Mouse (Mus musculus) midbrain, embryonic 11.5 days (tissue): ENCODE data around the gene Ptprf. TPM values are rescaled to one million over a fixed set of nuclear protein-coding genes. Genes with fewer than 3 reads are reported as not detected.

ENCODE experiments used
- ATAC-seq: fragments of 200-750 bp; cut with Nextera tagmentation; 2 replicates; pipeline ENCODE4 v1.8.0; 2017; ENCODE audit warnings: moderate TSS enrichment, moderate library complexity; ENCODE audit not compliant: low FRiP score
- DNase-seq: peaks from one replicate; pipeline ENCODE4 v3.0.0; 2015; ENCODE audit warnings: low spot score; ENCODE audit errors: missing footprints
- H3K27ac ChIP-seq: fragments of 300-500 bp; sonication (generic); 2 replicates; pipeline ENCODE4 v1.5.1; 2014; ENCODE audit warnings: low read depth, low read length
- H3K27me3 ChIP-seq: fragments of 300-500 bp; sonication (generic); 2 replicates; pipeline ENCODE4 v1.6.1; 2014; ENCODE audit warnings: mild to moderate bottlenecking, low read length, moderate library complexity, mixed read lengths; ENCODE audit not compliant: control insufficient read depth, insufficient read depth
- H3K36me3 ChIP-seq: fragments of 300-500 bp; sonication (generic); 2 replicates; pipeline ENCODE4 v1.6.1; 2014; ENCODE audit warnings: mild to moderate bottlenecking, low read length, moderate library complexity, mixed read lengths; ENCODE audit not compliant: control insufficient read depth, insufficient read depth
- H3K4me1 ChIP-seq: fragments of 300-500 bp; sonication (generic); 2 replicates; pipeline ENCODE4 v1.6.1; 2014; ENCODE audit warnings: low read length; ENCODE audit not compliant: control insufficient read depth, insufficient read depth
- H3K4me2 ChIP-seq: fragments of 300-500 bp; sonication (generic); 2 replicates; pipeline ENCODE4 v1.6.1; 2014; ENCODE audit warnings: mild to moderate bottlenecking, moderate library complexity
- H3K4me3 ChIP-seq: fragments of 300-500 bp; sonication (generic); 2 replicates; pipeline ENCODE4 v1.5.1; 2014; ENCODE audit warnings: low read depth, low read length
- H3K9ac ChIP-seq: fragments of 300-500 bp; sonication (generic); 2 replicates; pipeline ENCODE4 v1.6.1; 2014; ENCODE audit warnings: low read length
- H3K9me3 ChIP-seq: fragments of 300-500 bp; sonication (generic); 2 replicates; pipeline ENCODE4 v1.6.1; 2016; ENCODE audit warnings: low read length; ENCODE audit not compliant: control insufficient read depth
- WGBS: fragments of 180-500 bp; shearing (Covaris S2); extraction: QIAGEN DNeasy Blood & Tissue Kit; methylation state at CpG from one replicate; pipeline ENCODE4 v1.1.7; 2014; 5-methylcytosine and 5-hydroxymethylcytosine counted together
- microRNA-seq: library from miRNA; unstranded; fragments of <30 nt; microRNA quantifications from one replicate; pipeline ENCODE4, GENCODE M21; 2017
- polyA plus RNA-seq: library from polyadenylated mRNA; unstranded; fragments of >200 nt; fragmentation: Nextera tagmentation; extraction: Ambion mirVana; gene quantifications from 2 replicates; pipeline ENCODE4 v1.2.1, GENCODE M21; 2014

Gene Ptprf
- polyA plus RNA-seq, 1 experiment from 2014 or later = 63.5 TPM

GRCm38 (mm10) chr4:118180301-118181080 is 110.7 kb downstream of the Ptprf start:
- WGBS = 17% methylated on average over 17 of the region's 17 CpGs
- peaks cover 9% of the 10 kb centered on the region; the same call in 1 of the 2 replicates for H3K4me1 ChIP-seq
- H3K27me3 ChIP-seq = no peaks in the 10 kb centered on the region
- DNase-seq (peak; percentile 97), ATAC-seq (peak; percentile 14; the same call in 1 of the 2 replicates)
- peak overlapping the region; percentile 74 for H3K9ac ChIP-seq
- H3K9me3 ChIP-seq = no peaks in the 10 kb centered on the region
- H3K36me3 ChIP-seq = peaks cover 6% of the 10 kb centered on the region; the same call in 1 of the 2 replicates
- peak overlapping the region; percentile 62 for H3K4me2 ChIP-seq
- peak overlapping the region; percentile 62 for H3K4me3 ChIP-seq
- peak overlapping the region; percentile 79 for H3K27ac ChIP-seq

GRCm38 (mm10) chr4:118179467-118180300 is 111.5 kb downstream of the Ptprf start, which contains the start of gene Kdm4a:
Kdm4a (minus strand) TSS chr4:118180043.
- DNase-seq (peak; percentile 99), ATAC-seq (peak; percentile 99)
- H3K9ac ChIP-seq = peak within 1 kb of the TSS; percentile 74
- H3K9me3 ChIP-seq = no peaks in the 10 kb centered on the region
- no peaks in the 10 kb centered on the region for H3K27me3 ChIP-seq
- H3K4me3 ChIP-seq = peak within 1 kb of the TSS; percentile 62
- H3K27ac ChIP-seq = peak within 1 kb of the TSS; percentile 79
- peaks cover 10% of the 10 kb centered on the region; the same call in 1 of the 2 replicates for H3K36me3 ChIP-seq
- peaks cover 9% of the 10 kb centered on the region; the same call in 1 of the 2 replicates for H3K4me1 ChIP-seq
- H3K4me2 ChIP-seq = peak within 1 kb of the TSS; percentile 63
- under 1% methylated on average over 38 of the region's 38 CpGs for WGBS

- peak overlapping the region; percentile 63 for H3K4me2 ChIP-seq
- ATAC-seq = no peak
- H3K4me1 ChIP-seq = peaks cover 9% of the 10 kb centered on the region; the same call in 1 of the 2 replicates
- H3K27me3 ChIP-seq = no peaks in the 10 kb centered on the region
- H3K27ac ChIP-seq = peak overlapping the region; percentile 79; the same call in 1 of the 2 replicates
- peak overlapping the region; percentile 62 for H3K4me3 ChIP-seq
- 2% methylated on average over 12 of the region's 12 CpGs for WGBS
- peak overlapping the region; percentile 68 for H3K9ac ChIP-seq
- no peaks in the 10 kb centered on the region for H3K9me3 ChIP-seq
- peaks cover 15% of the 10 kb centered on the region for H3K36me3 ChIP-seq
- no peak for DNase-seq
Observed at GRCm38 (mm10) chr4:118178952-118179466, 112.2 kb downstream of the Ptprf start.

GRCm38 (mm10) chr4:118172461-118172860 is 118.7 kb downstream of the Ptprf start:
- Histone ChIP-seq H3K27ac (no peak overlapping the region), H3K27me3 (no peaks in the 10 kb centered on the region), H3K4me3 (no peak overlapping the region), H3K9me3 (no peaks in the 10 kb centered on the region), H3K9ac (no peak overlapping the region), H3K4me2 (no peak overlapping the region), H3K36me3 (peaks cover 58% of the 10 kb centered on the region), H3K4me1 (no peaks in the 10 kb centered on the region)
- 96% methylated on average over 12 of the region's 12 CpGs for WGBS
- ATAC-seq (no peak), DNase-seq (no peak)

GRCm38 (mm10) chr4:118171006-118171405 is 120.2 kb downstream of the Ptprf start:
- no peak overlapping the region for H3K27ac ChIP-seq
- no peaks in the 10 kb centered on the region for H3K9me3 ChIP-seq
- DNase-seq (no peak), ATAC-seq (no peak)
- H3K4me3 ChIP-seq = no peak overlapping the region
- no peaks in the 10 kb centered on the region for H3K27me3 ChIP-seq
- H3K4me1 ChIP-seq = no peaks in the 10 kb centered on the region
- 84% methylated on average over 9 of the region's 9 CpGs for WGBS
- peaks cover 66% of the 10 kb centered on the region for H3K36me3 ChIP-seq
- no peak overlapping the region for H3K9ac ChIP-seq
- no peak overlapping the region for H3K4me2 ChIP-seq

- 94% methylated on average over 12 of the region's 12 CpGs for WGBS
- Histone ChIP-seq H3K36me3 (peaks cover 82% of the 10 kb centered on the region), H3K27ac (no peak overlapping the region)
Observed at GRCm38 (mm10) chr4:118162123-118162522, 129.1 kb downstream of the Ptprf start.

More at GRCm38 (mm10) chr4:118162123-118162522, 129.1 kb downstream of the Ptprf start:
- no peaks in the 10 kb centered on the region for H3K9me3 ChIP-seq
- H3K27me3 ChIP-seq = no peaks in the 10 kb centered on the region
- no peak overlapping the region for H3K4me2 ChIP-seq
- no peak overlapping the region for H3K4me3 ChIP-seq
- ATAC-seq (no peak), DNase-seq (no peak)
- H3K4me1 ChIP-seq = no peaks in the 10 kb centered on the region
- no peak overlapping the region for H3K9ac ChIP-seq

Small RNAs within 50 kb of the gene (microRNA-seq; reads per million reads assigned to microRNA genes)
- 3.0 reads per million, percentile 13 among the genes with 10 or more reads in this experiment for gene Mir7226

Other genes starting within 250 kb of the Ptprf start
- gene St3gal3, start 156.5 kb downstream of the Ptprf start, polyA plus RNA-seq = 3.6 and 5.7 TPM in 2 replicates
- 58.1 and 59.3 TPM in 2 replicates for gene Kdm4a, start 111.4 kb downstream of the Ptprf start, polyA plus RNA-seq
- 7.8 and 8.2 TPM in 2 replicates for gene Szt2, start 117.9 kb upstream of the Ptprf start, polyA plus RNA-seq
- gene Med8, start 117.9 kb upstream of the Ptprf start, polyA plus RNA-seq = 166 and 176 TPM in 2 replicates
- gene Elovl1, start 136.7 kb upstream of the Ptprf start, polyA plus RNA-seq = 35.6 and 36.9 TPM in 2 replicates
- gene Cdc20, start 145.9 kb upstream of the Ptprf start, polyA plus RNA-seq = 305 and 337 TPM in 2 replicates
- 1.4 and 1.6 TPM in 2 replicates for gene Mpl, start 166.1 kb upstream of the Ptprf start, polyA plus RNA-seq
- gene Tie1, start 198.7 kb upstream of the Ptprf start, polyA plus RNA-seq = 9.1 and 9.5 TPM in 2 replicates
- 0.42 and 0.46 TPM in 2 replicates for gene 2610528J11Rik, start 235.6 kb upstream of the Ptprf start, polyA plus RNA-seq